Mouse (Mus musculus): ENCODE results near the gene Olfr1410. TPM values are rescaled to one million over a fixed set of nuclear protein-coding genes. Genes with fewer than 3 reads are reported as not detected.

Gene Olfr1410
- polyA plus RNA-seq, 2 experiments: not detected

GRCm38 (mm10) chr1:92638736-92639135 is 33.2 kb downstream of the Olfr1410 start:
- Histone ChIP-seq H3K36me3 (ENCODE audit: control insufficient read depth, insufficient read depth, low read length) (peaks cover 36% of the 10 kb centered on the region), H3K4me1 (ENCODE audit: control insufficient read depth, insufficient read depth, low read length) (peaks cover 6% of the 10 kb centered on the region), H3K27me3 (ENCODE audit: control insufficient read depth, insufficient read depth, low read length) (no peaks in the 10 kb centered on the region), H3K9ac (ENCODE audit: low read depth, low read length, severe bottlenecking) (no peak overlapping the region), H3K4me3 (replicated peaks; ENCODE audit: low read length) (no peak overlapping the region), H3K9me3 (ENCODE audit: control insufficient read depth, low read length) (no peaks in the 10 kb centered on the region), H3K27ac (replicated peaks; ENCODE audit: low read depth, low read length) (no peak overlapping the region), H3K4me2 (replicated peaks; ENCODE audit: low read depth, low read length, severe bottlenecking) (no peak overlapping the region)
- no peak for TF ChIP-seq POLR2A (IDR thresholded peaks at IDR 0.05; ENCODE audit: borderline replicate concordance, extremely low read depth, insufficient read depth, insufficient read length)
- WGBS: 96% methylated on average over 4 of the region's 4 CpGs
- DNase-seq (ENCODE audit: low spot score): no peak
- no peak for ATAC-seq (ENCODE audit: low FRiP score, low read depth)

- H3K27me3 ChIP-seq (ENCODE audit: control insufficient read depth, insufficient read depth, low read length): no peaks in the 10 kb centered on the region
- peaks cover 36% of the 10 kb centered on the region for H3K36me3 ChIP-seq (ENCODE audit: control insufficient read depth, insufficient read depth, low read length)
- peak overlapping the region; percentile 78 for H3K4me2 ChIP-seq (replicated peaks; ENCODE audit: low read depth, low read length, severe bottlenecking)
- no peak for ATAC-seq (ENCODE audit: low FRiP score, low read depth)
- H3K9ac ChIP-seq (ENCODE audit: low read depth, low read length, severe bottlenecking): no peak overlapping the region
- WGBS: 87% methylated on average over 6 of the region's 6 CpGs
- TF ChIP-seq POLR2A (IDR thresholded peaks at IDR 0.05; ENCODE audit: borderline replicate concordance, extremely low read depth, insufficient read depth, insufficient read length): no peak
- no peaks in the 10 kb centered on the region for H3K9me3 ChIP-seq (ENCODE audit: control insufficient read depth, low read length)
- DNase-seq (ENCODE audit: low spot score): no peak
- no peak overlapping the region for H3K4me3 ChIP-seq (replicated peaks; ENCODE audit: low read length)
- H3K27ac ChIP-seq (replicated peaks; ENCODE audit: low read depth, low read length): no peak overlapping the region
- peaks cover 6% of the 10 kb centered on the region for H3K4me1 ChIP-seq (ENCODE audit: control insufficient read depth, insufficient read depth, low read length)
Measured at GRCm38 (mm10) chr1:92640393-92640792, 34.8 kb downstream of the Olfr1410 start.

GRCm38 (mm10) chr1:92641514-92642272 is 36.1 kb downstream of the Olfr1410 start, which contains the start of gene Cops9:
Gene Cops9, minus strand, starts transcription at chr1:92641985.
- peak within 1 kb of the TSS; percentile 34 for H3K27ac ChIP-seq (replicated peaks; ENCODE audit: low read depth, low read length)
- TF ChIP-seq POLR2A (IDR thresholded peaks at IDR 0.05; ENCODE audit: borderline replicate concordance, extremely low read depth, insufficient read depth, insufficient read length): peak; percentile 81; the same call in 1 of the 2 replicates

GRCm38 (mm10) chr1:92643691-92644090 is 38.1 kb downstream of the Olfr1410 start:
- peaks cover 6% of the 10 kb centered on the region for H3K36me3 ChIP-seq (ENCODE audit: control insufficient read depth, insufficient read depth, low read length)
- H3K9ac ChIP-seq (ENCODE audit: low read depth, low read length, severe bottlenecking): no peak overlapping the region
- H3K27me3 ChIP-seq (ENCODE audit: control insufficient read depth, insufficient read depth, low read length): no peaks in the 10 kb centered on the region
- H3K4me2 ChIP-seq (replicated peaks; ENCODE audit: low read depth, low read length, severe bottlenecking): no peak overlapping the region
- no peak for TF ChIP-seq POLR2A (IDR thresholded peaks at IDR 0.05; ENCODE audit: borderline replicate concordance, extremely low read depth, insufficient read depth, insufficient read length)
- DNase-seq (ENCODE audit: low spot score): no peak
- H3K27ac ChIP-seq (replicated peaks; ENCODE audit: low read depth, low read length): no peak overlapping the region
- WGBS: 78% methylated on average over 4 of the region's 4 CpGs
- no peaks in the 10 kb centered on the region for H3K9me3 ChIP-seq (ENCODE audit: control insufficient read depth, low read length)
- no peak overlapping the region for H3K4me3 ChIP-seq (replicated peaks; ENCODE audit: low read length)
- H3K4me1 ChIP-seq (ENCODE audit: control insufficient read depth, insufficient read depth, low read length): peaks cover 6% of the 10 kb centered on the region
- ATAC-seq (ENCODE audit: low FRiP score, low read depth): no peak

More at GRCm38 (mm10) chr1:92641514-92642272, 36.1 kb downstream of the Olfr1410 start, which contains the start of gene Cops9:
- peaks cover 26% of the 10 kb centered on the region for H3K36me3 ChIP-seq (ENCODE audit: control insufficient read depth, insufficient read depth, low read length)
- H3K4me3 ChIP-seq (replicated peaks; ENCODE audit: low read length): peak within 1 kb of the TSS; percentile 64
- H3K4me1 ChIP-seq (ENCODE audit: control insufficient read depth, insufficient read depth, low read length): peaks cover 6% of the 10 kb centered on the region
- H3K4me2 ChIP-seq (replicated peaks; ENCODE audit: low read depth, low read length, severe bottlenecking): peak within 1 kb of the TSS; percentile 78
- 3% methylated on average over 50 of the region's 50 CpGs for WGBS
- DNase-seq (ENCODE audit: low spot score): peak; percentile 88
- peak; percentile 92 for ATAC-seq (ENCODE audit: low FRiP score, low read depth)
- no peaks in the 10 kb centered on the region for H3K27me3 ChIP-seq (ENCODE audit: control insufficient read depth, insufficient read depth, low read length)
- H3K9ac ChIP-seq (ENCODE audit: low read depth, low read length, severe bottlenecking): peak within 1 kb of the TSS; percentile 73
- H3K9me3 ChIP-seq (ENCODE audit: control insufficient read depth, low read length): no peaks in the 10 kb centered on the region

GRCm38 (mm10) chr1:92644916-92645315 is 39.3 kb downstream of the Olfr1410 start:
- no peak overlapping the region for H3K9ac ChIP-seq (ENCODE audit: low read depth, low read length, severe bottlenecking)
- H3K4me2 ChIP-seq (replicated peaks; ENCODE audit: low read depth, low read length, severe bottlenecking): no peak overlapping the region
- TF ChIP-seq POLR2A (IDR thresholded peaks at IDR 0.05; ENCODE audit: borderline replicate concordance, extremely low read depth, insufficient read depth, insufficient read length): no peak
- H3K4me1 ChIP-seq (ENCODE audit: control insufficient read depth, insufficient read depth, low read length): peaks cover 6% of the 10 kb centered on the region
- H3K4me3 ChIP-seq (replicated peaks; ENCODE audit: low read length): no peak overlapping the region
- no peaks in the 10 kb centered on the region for H3K36me3 ChIP-seq (ENCODE audit: control insufficient read depth, insufficient read depth, low read length)
- H3K27ac ChIP-seq (replicated peaks; ENCODE audit: low read depth, low read length): no peak overlapping the region
- no peak for DNase-seq (ENCODE audit: low spot score)
- WGBS: 89% methylated on average over 5 of the region's 5 CpGs
- H3K9me3 ChIP-seq (ENCODE audit: control insufficient read depth, low read length): no peaks in the 10 kb centered on the region
- no peaks in the 10 kb centered on the region for H3K27me3 ChIP-seq (ENCODE audit: control insufficient read depth, insufficient read depth, low read length)
- ATAC-seq (ENCODE audit: low FRiP score, low read depth): no peak

All from limb, embryonic 14.5 days (tissue).